Mouse (Mus musculus) yolk sac, embryonic 10.5 days (tissue): ENCODE results near the gene Cabp5.
"Not testable (repeated sequence)": the region's sequence is repeated elsewhere in the genome, so short reads cannot be mapped to it uniquely, and the experiment has no call there.

Experiments used
- DNase-seq: peaks from one replicate; pipeline ENCODE4 v3.0.0-alpha.2; 2017; ENCODE audit warnings: low spot score

Gene Cabp5

DNA sequence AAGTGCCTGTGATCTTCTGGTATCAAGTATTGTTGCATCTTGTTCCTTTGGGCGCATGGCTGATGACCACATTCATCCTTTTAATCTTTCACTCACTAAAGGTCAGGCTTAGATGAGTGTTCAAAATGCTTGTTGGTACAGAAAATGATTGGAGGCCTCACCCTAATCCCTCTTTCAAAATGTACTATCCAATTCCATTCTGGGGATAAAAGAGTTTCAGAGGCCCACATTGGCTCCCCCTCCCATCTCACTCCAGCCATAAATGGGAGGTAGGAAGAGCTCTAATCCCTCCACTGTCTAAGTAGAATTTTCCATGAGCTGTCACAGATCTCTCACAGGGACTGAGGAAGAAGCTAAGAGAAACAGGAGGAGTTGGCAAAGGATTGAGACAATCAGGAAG, at the start of gene Cabp5:
Gene Cabp5 (plus strand): TSS at position 301 of the 400 bp plus-strand sequence.
- DNase-seq, result no peak

DNA sequence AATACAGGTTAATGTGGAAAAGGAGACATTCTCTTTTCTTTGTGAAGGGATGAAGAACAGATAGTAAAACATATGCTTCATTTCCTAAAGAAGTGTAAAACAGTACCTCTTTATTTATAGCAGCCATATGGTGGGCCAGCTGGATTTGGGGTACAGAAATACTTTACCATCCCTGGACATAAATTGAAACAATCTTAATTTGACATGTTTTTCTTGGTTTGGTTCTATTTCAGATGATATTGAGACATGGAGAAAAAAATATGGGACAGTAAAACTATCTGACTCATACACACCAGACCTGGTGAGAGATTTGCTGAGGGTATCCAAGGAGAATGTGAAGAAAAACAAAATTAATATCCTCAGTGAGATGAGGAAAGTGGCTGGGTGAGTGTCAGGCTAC, 42.0 kb upstream of the Cabp5 start:
- DNase-seq, result no peak

DNA sequence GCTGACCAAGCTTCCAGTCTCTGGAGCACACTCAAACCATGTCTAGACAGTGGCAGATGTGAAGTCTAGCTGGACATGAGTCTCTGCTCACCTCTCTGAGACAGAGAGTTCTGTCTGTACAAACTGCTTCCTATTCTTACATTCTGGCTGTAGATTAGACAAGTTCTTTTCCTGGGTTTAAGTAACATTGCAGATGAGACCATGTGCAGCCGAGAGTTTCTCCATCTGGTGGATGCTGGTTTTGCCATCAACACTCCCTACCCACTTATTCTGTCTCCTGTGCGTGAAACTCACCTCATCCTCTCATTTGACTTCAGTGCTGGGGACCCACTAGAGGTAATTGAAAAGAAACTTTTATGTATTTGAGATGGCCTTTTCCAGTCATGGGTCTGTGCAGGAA, 17.3 kb upstream of the Cabp5 start:
- DNase-seq, result no peak

DNA sequence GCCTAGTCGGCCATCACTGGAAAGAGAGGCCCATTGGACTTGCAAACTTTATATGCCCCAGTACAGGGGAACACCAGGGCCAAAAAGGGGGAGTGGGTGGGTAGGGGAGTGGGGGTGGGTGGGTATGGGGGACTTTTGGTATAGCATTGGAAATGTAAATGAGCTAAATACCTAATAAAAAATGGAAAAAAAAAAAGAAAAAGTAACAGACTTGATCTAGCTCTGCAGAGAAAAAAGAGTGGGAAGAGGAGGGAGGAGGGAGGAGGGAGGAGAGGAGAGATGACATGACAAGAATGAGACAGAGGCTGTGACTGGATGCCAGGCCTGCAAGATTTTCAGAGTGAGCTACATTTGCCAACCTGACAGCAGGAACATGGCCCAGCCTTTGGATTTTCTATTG, 52.6 kb downstream of the Cabp5 start, which contains the start of gene Bsph1:
Gene Bsph1 (plus strand): TSS at position 301 of the 400 bp plus-strand sequence.
- not testable (repeated sequence) for DNase-seq
